Mouse (Mus musculus): ENCODE measurements around the gene Wdr18. TPM values are rescaled to one million over a fixed set of nuclear protein-coding genes. Genes with fewer than 3 reads are reported as not detected.

Gene Wdr18
- polyA plus RNA-seq (2017; shearing (Covaris generic)), result 74.2 TPM

DNA sequence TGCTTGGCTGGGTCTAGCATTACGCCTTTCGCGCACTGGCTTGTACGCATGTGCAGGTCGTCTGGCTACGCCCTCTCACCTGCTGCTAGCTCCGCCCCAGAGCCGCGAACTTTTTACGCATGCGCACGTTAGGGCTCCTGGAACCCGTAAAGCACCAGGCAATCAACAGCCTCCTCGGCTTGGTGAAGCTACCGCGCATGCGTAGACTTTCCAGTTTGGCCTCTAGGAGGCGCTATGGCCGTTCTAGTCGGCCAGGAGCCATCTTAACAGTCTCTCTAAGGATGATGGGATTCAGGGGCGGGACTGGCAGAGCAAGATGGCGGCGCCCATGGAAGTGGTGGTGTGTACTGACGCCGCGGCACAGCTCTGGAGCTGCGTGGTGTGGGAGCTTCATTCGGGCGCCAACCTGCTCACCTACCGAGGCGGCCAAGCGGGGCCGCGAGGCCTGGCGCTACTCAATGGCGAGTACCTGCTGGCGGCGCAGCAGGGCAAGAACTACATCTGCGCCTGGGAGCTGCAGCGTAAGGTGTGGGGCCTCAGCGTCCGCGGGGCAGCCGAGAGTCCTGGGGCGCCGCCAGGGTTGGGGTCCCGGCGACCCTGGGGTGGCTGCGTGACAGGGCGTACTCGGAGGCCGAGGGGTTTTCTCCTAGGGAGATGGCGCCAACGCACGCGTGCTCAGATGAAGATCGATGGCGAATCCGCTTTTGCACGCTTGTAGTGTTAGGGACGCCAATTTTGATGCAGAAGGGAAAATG lies at the start of gene Wdr18:
Gene Wdr18 (plus strand): TSS at position 306 of the 755 bp plus-strand sequence.

GRCm38 (mm10) chr10:79910556-79910955 lies 49.4 kb upstream of the Wdr18 start, which contains the start of gene Gm26602:
Gene Gm26602, plus strand, starts transcription at chr10:79910856.

GRCm38 (mm10) chr10:79916808-79917531 lies 43.0 kb upstream of the Wdr18 start, which contains the start of gene Kiss1r:
Gene Kiss1r, plus strand, starts transcription at chr10:79916971.

GRCm38 (mm10) chr10:79920958-79921535 lies 38.9 kb upstream of the Wdr18 start, which contains the start of gene R3hdm4:
Gene R3hdm4, minus strand, starts transcription at chr10:79921208.

GRCm38 (mm10) chr10:79926491-79927323 lies 33.2 kb upstream of the Wdr18 start, which contains the start of gene Arid3a:
Gene Arid3a, plus strand, starts transcription at chr10:79927043.

GRCm38 (mm10) chr10:79970415-79971182 lies 10.6 kb downstream of the Wdr18 start, which contains the start of gene Grin3b:
Gene Grin3b, plus strand, starts transcription at chr10:79970715.

DNA sequence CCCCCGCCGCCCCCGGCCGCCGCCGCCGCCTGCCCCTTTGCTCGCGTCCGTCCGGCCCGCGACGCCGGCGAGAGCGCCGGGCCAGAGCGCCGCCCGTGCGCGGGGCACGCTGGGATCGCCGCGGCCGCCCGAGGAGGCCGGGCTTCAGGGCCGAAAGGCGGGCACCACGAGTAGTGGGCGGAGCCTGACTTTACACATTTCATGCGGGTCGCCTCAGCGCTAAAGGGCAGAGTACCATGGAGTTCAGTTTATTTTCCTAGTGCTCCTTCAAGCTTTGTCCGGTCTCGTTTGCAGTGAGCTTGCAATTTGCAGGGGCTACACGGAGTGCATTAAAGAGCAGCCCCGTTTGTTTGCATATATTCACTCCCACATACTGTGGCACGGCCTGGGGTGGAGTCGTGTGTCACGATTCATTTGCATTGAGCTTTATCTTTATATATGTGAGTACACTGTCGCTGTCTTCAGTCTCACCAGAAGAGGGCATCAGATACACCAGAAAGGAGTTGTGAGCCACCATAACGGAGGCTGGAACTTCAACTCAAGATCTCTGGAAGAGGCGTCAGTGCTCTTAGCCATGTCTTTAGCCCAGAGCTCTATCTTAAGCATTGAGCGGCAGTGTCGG lies 24.4 kb downstream of the Wdr18 start, which contains the start of gene Tmem259:
Gene Tmem259 (minus strand): TSS at position 136 of the 622 bp plus-strand sequence.

DNA sequence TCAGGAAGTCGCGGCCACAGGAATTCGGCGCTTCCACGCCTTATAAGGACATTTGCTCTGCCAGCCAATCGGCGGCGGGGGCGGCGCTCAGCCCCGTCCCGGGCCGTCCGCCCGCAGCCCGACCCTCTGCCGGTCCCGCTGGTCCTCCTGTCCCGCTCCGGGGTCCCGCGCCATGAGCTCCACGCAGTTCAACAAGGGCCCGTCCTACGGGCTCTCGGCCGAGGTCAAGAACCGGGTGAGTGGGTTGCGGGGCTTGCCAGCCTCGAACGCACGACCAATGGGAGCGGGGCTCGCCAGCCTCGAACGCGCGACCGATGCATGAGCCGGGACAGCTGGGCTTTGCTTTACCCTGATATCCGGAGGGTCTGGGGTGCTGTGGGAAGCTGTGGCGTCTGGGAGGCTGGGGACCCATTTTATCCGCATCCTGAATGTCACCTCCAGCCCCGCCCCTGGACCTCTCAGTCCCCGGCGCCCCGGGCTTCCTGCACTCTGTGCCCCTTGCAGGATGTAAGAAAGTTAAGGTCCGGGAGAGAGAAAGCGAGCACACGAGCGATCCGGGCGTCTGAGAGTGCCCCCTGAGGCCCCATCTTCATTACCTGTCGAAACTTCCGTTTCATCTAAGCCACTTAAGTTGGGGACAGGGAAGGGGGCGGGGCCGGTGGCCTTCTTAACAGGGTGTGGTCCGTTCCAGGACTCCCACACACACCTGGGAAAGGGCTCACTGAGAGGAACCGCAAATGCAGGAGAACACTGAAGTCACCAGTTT lies 28.7 kb downstream of the Wdr18 start, which contains the start of gene Cnn2:
Gene Cnn2 (plus strand): TSS at position 79 of the 766 bp plus-strand sequence.

DNA sequence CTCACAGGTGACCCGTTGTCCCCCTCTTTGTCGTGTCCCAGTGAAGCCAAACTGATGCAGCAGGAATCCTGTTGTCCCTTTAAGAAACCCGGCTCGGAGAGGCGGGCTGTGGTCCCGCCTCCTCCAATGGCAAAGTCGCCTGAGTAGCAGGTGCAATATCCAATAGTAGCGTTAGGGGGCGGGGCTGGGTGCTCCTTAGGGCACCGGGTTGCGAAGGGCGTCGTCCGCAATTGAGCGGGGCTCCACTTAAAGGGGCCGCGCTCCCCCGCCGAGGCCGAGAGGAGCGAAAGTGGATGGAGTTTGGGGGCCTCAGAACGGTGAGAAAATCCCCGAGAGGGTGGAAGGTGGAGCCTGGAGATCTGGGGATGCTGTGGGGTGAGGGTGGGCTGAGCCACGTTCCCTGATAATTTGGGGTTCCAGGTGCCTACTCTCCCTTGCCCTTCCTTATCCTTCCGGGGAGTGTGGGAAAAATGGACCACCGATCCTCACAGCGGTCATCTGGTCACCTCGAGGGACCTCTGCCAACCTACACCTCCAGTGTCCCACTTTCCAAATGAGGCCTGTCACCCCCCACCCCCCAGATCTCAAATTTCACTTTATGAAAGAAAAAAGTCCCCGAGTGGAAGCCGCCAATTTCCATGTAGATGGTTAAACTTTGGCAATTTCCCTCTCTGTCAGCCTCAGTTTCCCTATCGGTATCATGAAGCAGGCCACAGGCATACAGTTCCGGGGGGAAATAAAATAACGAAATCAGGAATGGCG lies 36.5 kb downstream of the Wdr18 start, which contains the start of gene Abca7:
Gene Abca7 (plus strand): TSS at position 223 of the 762 bp plus-strand sequence.

DNA sequence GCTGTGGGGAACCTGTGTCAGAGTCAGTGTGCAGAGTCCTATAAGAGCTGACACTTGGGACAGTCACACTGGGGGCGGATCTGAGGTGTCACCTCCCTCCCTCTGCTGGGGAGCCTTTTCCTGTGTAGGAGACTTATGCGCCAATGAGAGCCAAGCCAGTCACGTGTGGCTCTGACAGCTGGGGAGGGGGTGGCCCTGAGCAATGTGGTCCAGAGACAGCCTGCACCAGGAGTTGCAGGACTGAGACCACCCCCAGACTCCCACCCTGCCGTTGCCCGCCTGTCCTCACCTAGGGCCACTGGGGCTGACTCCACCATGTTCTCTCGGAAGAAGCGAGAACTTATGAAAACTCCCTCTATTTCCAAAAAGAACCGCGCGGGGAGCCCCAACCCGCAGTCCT lies 56.6 kb downstream of the Wdr18 start, which contains the start of gene Arhgap45:
Gene Arhgap45 (plus strand): TSS at position 143 of the 400 bp plus-strand sequence.

Other genes with a start within 250 kb of the Wdr18 start
- gene Hcn2, start 243.5 kb upstream of the Wdr18 start, polyA plus RNA-seq (2017; shearing (Covaris generic)), result not detected
- gene Polrmt, start 213.6 kb upstream of the Wdr18 start, polyA plus RNA-seq (2017; shearing (Covaris generic)), result 31.9 TPM
- gene Fgf22, start 205.1 kb upstream of the Wdr18 start, polyA plus RNA-seq (2017; shearing (Covaris generic)), result not detected
- 41.8 TPM for gene Rnf126, start 193.2 kb upstream of the Wdr18 start, polyA plus RNA-seq (2017; shearing (Covaris generic))
- gene Fstl3, start 182.9 kb upstream of the Wdr18 start, polyA plus RNA-seq (2017; shearing (Covaris generic)), result not detected
- gene Prss57, start 169.2 kb upstream of the Wdr18 start, polyA plus RNA-seq (2017; shearing (Covaris generic)), result 0.17 TPM
- 4.5 TPM for gene Palm, start 166.6 kb upstream of the Wdr18 start, polyA plus RNA-seq (2017; shearing (Covaris generic))
- gene Misp, start 139.2 kb upstream of the Wdr18 start, polyA plus RNA-seq (2017; shearing (Covaris generic)), result 0.44 TPM
- gene Ptbp1, start 105.7 kb upstream of the Wdr18 start, polyA plus RNA-seq (2017; shearing (Covaris generic)), result 478 TPM
- gene Prtn3, start 85.7 kb upstream of the Wdr18 start, polyA plus RNA-seq (2017; shearing (Covaris generic)), result not detected
- 6.8 TPM for gene Plppr3, start 85.5 kb upstream of the Wdr18 start, polyA plus RNA-seq (2017; shearing (Covaris generic))
- gene Elane, start 73.9 kb upstream of the Wdr18 start, polyA plus RNA-seq (2017; shearing (Covaris generic)), result not detected
- gene Cfd, start 69.3 kb upstream of the Wdr18 start, polyA plus RNA-seq (2017; shearing (Covaris generic)), result not detected
- 27.3 TPM for gene Med16, start 51.2 kb upstream of the Wdr18 start, polyA plus RNA-seq (2017; shearing (Covaris generic))
- gene Gm26602, start 49.3 kb upstream of the Wdr18 start, polyA plus RNA-seq (2017; shearing (Covaris generic)), result 19.6 TPM
- 0.26 TPM for gene Kiss1r, start 43.2 kb upstream of the Wdr18 start, polyA plus RNA-seq (2017; shearing (Covaris generic))
- gene R3hdm4, start 38.9 kb upstream of the Wdr18 start, polyA plus RNA-seq (2017; shearing (Covaris generic)), result 117 TPM
- 9.7 TPM for gene Arid3a, start 33.1 kb upstream of the Wdr18 start, polyA plus RNA-seq (2017; shearing (Covaris generic))
- 0.49 TPM for gene Grin3b, start 10.6 kb downstream of the Wdr18 start, polyA plus RNA-seq (2017; shearing (Covaris generic))
- gene Tmem259, start 24.2 kb downstream of the Wdr18 start, polyA plus RNA-seq (2017; shearing (Covaris generic)), result 26.7 TPM
- gene Cnn2, start 28.4 kb downstream of the Wdr18 start, polyA plus RNA-seq (2017; shearing (Covaris generic)), result 580 TPM
- gene Abca7, start 36.3 kb downstream of the Wdr18 start, polyA plus RNA-seq (2017; shearing (Covaris generic)), result 42.6 TPM
- 732 TPM for gene Arhgap45, start 56.5 kb downstream of the Wdr18 start, polyA plus RNA-seq (2017; shearing (Covaris generic))
- 104 TPM for gene Polr2e, start 79.6 kb downstream of the Wdr18 start, polyA plus RNA-seq (2017; shearing (Covaris generic))
- gene Gpx4, start 87.0 kb downstream of the Wdr18 start, polyA plus RNA-seq (2017; shearing (Covaris generic)), result 296 TPM
- gene Sbno2, start 145.4 kb downstream of the Wdr18 start, polyA plus RNA-seq (2017; shearing (Covaris generic)), result 60.3 TPM
- 31.4 TPM for gene Stk11, start 155.7 kb downstream of the Wdr18 start, polyA plus RNA-seq (2017; shearing (Covaris generic))
- 367 TPM for gene Atp5d, start 178.5 kb downstream of the Wdr18 start, polyA plus RNA-seq (2017; shearing (Covaris generic))
- gene Cbarp, start 180.7 kb downstream of the Wdr18 start, polyA plus RNA-seq (2017; shearing (Covaris generic)), result 5.3 TPM
- gene Midn, start 188.1 kb downstream of the Wdr18 start, polyA plus RNA-seq (2017; shearing (Covaris generic)), result 4.4 TPM
- 232 TPM for gene Cirbp, start 205.8 kb downstream of the Wdr18 start, polyA plus RNA-seq (2017; shearing (Covaris generic))
- 18.9 TPM for gene 1600002K03Rik, start 212.8 kb downstream of the Wdr18 start, polyA plus RNA-seq (2017; shearing (Covaris generic))
- gene Efna2, start 219.3 kb downstream of the Wdr18 start, polyA plus RNA-seq (2017; shearing (Covaris generic)), result 0.41 TPM

Data from effector memory CD4-positive, alpha-beta T cell, adult 7 months (primary cell).